Mouse (Mus musculus) lung, postnatal 0 days (tissue): Measurements from ENCODE around the gene Ehmt1. TPM values are rescaled to one million over a fixed set of nuclear protein-coding genes. Genes with fewer than 3 reads are reported as not detected.

ENCODE experiments used
- ATAC-seq: fragments of 200-750 bp; cut with Nextera tagmentation; 2 replicates; pipeline ENCODE4 v1.8.0; 2017; ENCODE audit warnings: moderate library complexity
- DNase-seq: peaks from one replicate; pipeline ENCODE4 v3.0.0-alpha.2; 2016; ENCODE audit warnings: low spot score
- H3K27ac ChIP-seq: fragments of 300-500 bp; sonication (generic); 2 replicates; pipeline ENCODE4 v1.5.1; 2014; ENCODE audit warnings: antibody characterized with exemption, mild to moderate bottlenecking, low read length, mixed read lengths
- H3K27me3 ChIP-seq: fragments of 300-500 bp; sonication (generic); replicated peaks from 2 replicates; pipeline ENCODE4 v1.6.1; 2014; ENCODE audit warnings: low read length, mixed read lengths; ENCODE audit not compliant: insufficient read depth
- H3K36me3 ChIP-seq: fragments of 300-500 bp; sonication (generic); 2 replicates; pipeline ENCODE4 v1.6.1; 2014; ENCODE audit warnings: low read length, mixed read lengths; ENCODE audit not compliant: insufficient read depth
- H3K4me1 ChIP-seq: fragments of 300-500 bp; sonication (generic); 2 replicates; pipeline ENCODE4 v1.6.1; 2014; ENCODE audit warnings: antibody characterized with exemption, low read depth, low read length, mixed read lengths; ENCODE audit not compliant: insufficient read depth
- H3K4me2 ChIP-seq: fragments of 300-500 bp; sonication (generic); replicated peaks from 2 replicates; pipeline ENCODE4 v1.6.1; 2014; ENCODE audit warnings: low read depth, mild to moderate bottlenecking, low read length, moderate library complexity, mixed read lengths
- H3K4me3 ChIP-seq: fragments of 300-500 bp; sonication (generic); 2 replicates; pipeline ENCODE4 v1.5.1; 2014; ENCODE audit warnings: low read depth, low read length
- H3K9ac ChIP-seq: fragments of 300-500 bp; sonication (generic); replicated peaks from 2 replicates; pipeline ENCODE4 v1.6.1; 2014; ENCODE audit warnings: low read depth, mild to moderate bottlenecking
- H3K9me3 ChIP-seq: fragments of 300-500 bp; sonication (generic); 2 replicates; pipeline ENCODE4 v1.6.1; 2016; ENCODE audit warnings: low read length, mixed read lengths
- CTCF ChIP-seq: IDR thresholded peaks from 2 replicates; pipeline ENCODE4 v1.5.1; 2016; ENCODE audit warnings: antibody characterized with exemption, mild to moderate bottlenecking
- EP300 ChIP-seq: IDR thresholded peaks from 2 replicates; pipeline ENCODE4 v1.6.1; 2016; ENCODE audit warnings: antibody characterized with exemption, mild to moderate bottlenecking, control low read depth
- WGBS: fragments of 180-500 bp; shearing (Covaris S2); extraction: QIAGEN DNeasy Blood & Tissue Kit; methylation state at CpG from one replicate; pipeline ENCODE4 v1.1.7; 2014; 5-methylcytosine and 5-hydroxymethylcytosine counted together
- polyA plus RNA-seq: library from polyadenylated mRNA; unstranded; fragments of >200 nt; fragmentation: Nextera tagmentation; extraction: Ambion mirVana; gene quantifications from 2 replicates; pipeline ENCODE4 v1.2.1, GENCODE M21; 2015

Ehmt1 gene
- polyA plus RNA-seq, 1 experiment from 2014 or later, result 39.1 TPM

GRCm38 (mm10) chr2:24929119-24929518, 9.7 kb upstream of the Ehmt1 start:
- WGBS, result 40% methylated on average over 2 of the region's 2 CpGs
- Histone ChIP-seq H3K4me3 (no peak overlapping the region), H3K9ac (no peak overlapping the region), H3K4me1 (peaks cover 14% of the 10 kb centered on the region), H3K9me3 (no peaks in the 10 kb centered on the region), H3K27ac (peak overlapping the region; percentile 92), H3K36me3 (no peaks in the 10 kb centered on the region), H3K27me3 (no peaks in the 10 kb centered on the region), H3K4me2 (peak overlapping the region; percentile 25; the same call in 1 of the 2 replicates)
- DNase-seq (peak; percentile 88), ATAC-seq (peak; percentile 73)
- TF ChIP-seq CTCF (0 out of 2 replicates have a peak, but pooled peaks have one; percentile 16), EP300 (peak; percentile 72)

- no peaks in the 10 kb centered on the region for H3K36me3 ChIP-seq
- peak; percentile 95 for DNase-seq
- H3K9me3 ChIP-seq, result no peaks in the 10 kb centered on the region
- no peak overlapping the region for H3K4me3 ChIP-seq
- H3K27me3 ChIP-seq, result no peaks in the 10 kb centered on the region
- 50% methylated on average over 4 of the region's 4 CpGs for WGBS
- peak overlapping the region; percentile 33 for H3K4me2 ChIP-seq
- no peak for TF ChIP-seq CTCF
- TF ChIP-seq EP300, result peak; percentile 98
- H3K27ac ChIP-seq, result peak overlapping the region; percentile 92
- H3K9ac ChIP-seq, result no peak overlapping the region
- peaks cover 12% of the 10 kb centered on the region; the same call in 1 of the 2 replicates for H3K4me1 ChIP-seq
- peak; percentile 91 for ATAC-seq
Measured at GRCm38 (mm10) chr2:24927810-24928479, 8.5 kb upstream of the Ehmt1 start.

GRCm38 (mm10) chr2:24926965-24927358, 7.5 kb upstream of the Ehmt1 start:
- Histone ChIP-seq H3K4me1 (peaks cover 12% of the 10 kb centered on the region; the same call in 1 of the 2 replicates), H3K27ac (peak overlapping the region; percentile 92), H3K9ac (no peak overlapping the region), H3K4me3 (no peak overlapping the region), H3K9me3 (no peaks in the 10 kb centered on the region), H3K27me3 (no peaks in the 10 kb centered on the region), H3K36me3 (no peaks in the 10 kb centered on the region), H3K4me2 (peak overlapping the region; percentile 33; the same call in 1 of the 2 replicates)
- no peak for DNase-seq
- ATAC-seq, result no peak
- 38% methylated on average over 7 of the region's 7 CpGs for WGBS
- TF ChIP-seq EP300 (no peak), CTCF (no peak)

GRCm38 (mm10) chr2:24926345-24926964, 7.0 kb upstream of the Ehmt1 start:
- no peaks in the 10 kb centered on the region for H3K27me3 ChIP-seq
- TF ChIP-seq EP300 (no peak), CTCF (no peak)
- no peak for DNase-seq
- H3K9me3 ChIP-seq, result no peaks in the 10 kb centered on the region
- H3K4me2 ChIP-seq, result no peak overlapping the region
- 73% methylated on average over 9 of the region's 9 CpGs for WGBS
- H3K9ac ChIP-seq, result no peak overlapping the region
- ATAC-seq, result no peak
- peak overlapping the region; percentile 92 for H3K27ac ChIP-seq
- H3K4me1 ChIP-seq, result peaks cover 12% of the 10 kb centered on the region; the same call in 1 of the 2 replicates
- H3K4me3 ChIP-seq, result no peak overlapping the region
- no peaks in the 10 kb centered on the region for H3K36me3 ChIP-seq

GRCm38 (mm10) chr2:24925284-24925683, 5.9 kb upstream of the Ehmt1 start:
- Histone ChIP-seq H3K27me3 (no peaks in the 10 kb centered on the region), H3K9ac (no peak overlapping the region), H3K9me3 (no peaks in the 10 kb centered on the region), H3K27ac (peak overlapping the region; percentile 54), H3K36me3 (no peaks in the 10 kb centered on the region), H3K4me1 (peaks cover 12% of the 10 kb centered on the region; the same call in 1 of the 2 replicates), H3K4me3 (no peak overlapping the region), H3K4me2 (no peak overlapping the region)
- 53% methylated on average over 8 of the region's 8 CpGs for WGBS
- TF ChIP-seq CTCF (no peak; the same call in 1 of the 2 replicates), EP300 (peak; percentile 52; the same call in 1 of the 2 replicates)
- ATAC-seq (peak; percentile 45), DNase-seq (peak; percentile 83)

- Histone ChIP-seq H3K9ac (no peak overlapping the region), H3K4me2 (no peak overlapping the region), H3K27me3 (no peaks in the 10 kb centered on the region), H3K27ac (no peak overlapping the region), H3K4me3 (no peak overlapping the region), H3K4me1 (peaks cover 12% of the 10 kb centered on the region; the same call in 1 of the 2 replicates), H3K9me3 (no peaks in the 10 kb centered on the region), H3K36me3 (no peaks in the 10 kb centered on the region)
- DNase-seq (peak; percentile 79), ATAC-seq (no peak)
- TF ChIP-seq CTCF, result peak; percentile 72
- no peak for TF ChIP-seq EP300
- 40% methylated on average over 2 of the region's 2 CpGs for WGBS
Measured at GRCm38 (mm10) chr2:24923561-24923960, 4.1 kb upstream of the Ehmt1 start.
